Mouse (Mus musculus) left cerebral cortex, adult 8-10 months (tissue): ENCODE results near the gene Zfp961. TPM values are rescaled to one million over a fixed set of nuclear protein-coding genes. Genes with fewer than 3 reads are reported as not detected.
"Not testable (repeated sequence)": the region's sequence is repeated elsewhere in the genome, so short reads cannot be mapped to it uniquely, and the experiment has no call there.

Experiments
- DNase-seq, 2 experiments: peaks; one replicate each; pipeline ENCODE4 v3.0.0; 2022; ENCODE audit warnings: low spot score in 2 of 2
- total RNA-seq, 4 experiments: library from RNA; stranded (reverse); gene quantifications; 2 replicates each; pipeline ENCODE4 v1.2.4; 2022

Gene Zfp961
- total RNA-seq, 4 experiments from 2014 or later: 13.0 to 23.1 (median 19.1) TPM

- DNase-seq: not testable (repeated sequence)
These were observed 62.8 kb downstream of the Zfp961 start for GRCm38 (mm10) chr8:72013506-72014228.

- DNase-seq: not testable (repeated sequence)
These were observed 66.5 kb downstream of the Zfp961 start for GRCm38 (mm10) chr8:72017339-72017738.

GRCm38 (mm10) chr8:72018141-72018540 lies 67.3 kb downstream of the Zfp961 start:
- peak in 1 of 2 experiments; percentile 20 for DNase-seq

GRCm38 (mm10) chr8:72019022-72019421 lies 68.2 kb downstream of the Zfp961 start:
- not testable (repeated sequence) for DNase-seq

- no peak for DNase-seq
These were observed 69.0 kb downstream of the Zfp961 start for GRCm38 (mm10) chr8:72019816-72020215.

- peak in 1 of 2 experiments; percentile 20 for DNase-seq
These were observed 74.0 kb downstream of the Zfp961 start for GRCm38 (mm10) chr8:72024886-72025285.

- peak; percentile 29 to 32 for DNase-seq
These were observed 82.1 kb downstream of the Zfp961 start for GRCm38 (mm10) chr8:72032926-72033325.

GRCm38 (mm10) chr8:72040918-72041317 lies 90.1 kb downstream of the Zfp961 start, which contains the start of gene Olfr372:
Gene Olfr372 (plus strand): TSS chr8:72041218.
- not testable (repeated sequence) for DNase-seq

- no peak for DNase-seq
These were observed 91.7 kb downstream of the Zfp961 start for GRCm38 (mm10) chr8:72042493-72042892.

Other genes starting within 250 kb of the Zfp961 start
- under 1 TPM; 0.41 to 0.88 (median 0.70) TPM for gene B3gnt3, start 249.2 kb upstream of the Zfp961 start, total RNA-seq
- gene Fcho1, start 225.3 kb upstream of the Zfp961 start, total RNA-seq: 100 to 1,000 TPM; 150 to 181 (median 159) TPM
- gene Zfp709, start 69.0 kb upstream of the Zfp961 start, total RNA-seq: 10 to 100 TPM in 3 of 4 experiments, 1 to 10 TPM in 1; 9.2 to 14.0 (median 11.0) TPM
- 10 to 100 TPM; 10.7 to 15.0 (median 13.4) TPM for gene Zfp882, start 42.4 kb upstream of the Zfp961 start, total RNA-seq
- gene Zfp617, start 42.4 kb upstream of the Zfp961 start, total RNA-seq: 10 to 100 TPM; 27.2 to 38.2 (median 32.1) TPM
- gene Cyp4f18, start 58.6 kb downstream of the Zfp961 start, total RNA-seq: not detected
- gene Olfr372, start 90.2 kb downstream of the Zfp961 start, total RNA-seq: not detected
- not detected for gene Olfr373, start 132.1 kb downstream of the Zfp961 start, total RNA-seq
- gene Olfr374, start 156.0 kb downstream of the Zfp961 start, total RNA-seq: under 1 TPM in 1 of 4 experiments, not detected in 3; 0.05 TPM
- 10 to 100 TPM; 24.2 to 31.4 (median 26.1) TPM for gene Tpm4, start 183.9 kb downstream of the Zfp961 start, total RNA-seq
- 10 to 100 TPM; 33.0 to 42.4 (median 40.1) TPM for gene Rab8a, start 210.2 kb downstream of the Zfp961 start, total RNA-seq
- gene Hsh2d, start 238.6 kb downstream of the Zfp961 start, total RNA-seq: not detected